Mouse (Mus musculus) ovary, postnatal 36 days (tissue): Measurements from ENCODE around the gene Hnrnph1.

ENCODE experiments used
- DNase-seq: peaks from one replicate; pipeline ENCODE4 v3.0.0; 2022; ENCODE audit warnings: low spot score, mixed read lengths

The Hnrnph1 gene

GRCm38 (mm10) chr11:50373086-50373485 lies 3.7 kb upstream of the Hnrnph1 start:
- no peak for DNase-seq

- peak; percentile 1 for DNase-seq
These were observed 3.2 kb upstream of the Hnrnph1 start for GRCm38 (mm10) chr11:50373621-50374020.

- DNase-seq, result peak; percentile 1
These were observed 2.3 kb upstream of the Hnrnph1 start for GRCm38 (mm10) chr11:50374286-50375015.

- DNase-seq, result no peak
These were observed 1.4 kb upstream of the Hnrnph1 start for GRCm38 (mm10) chr11:50375421-50375820.

GRCm38 (mm10) chr11:50376156-50376790 lies 517 bp upstream of the Hnrnph1 start:
- no peak for DNase-seq

- DNase-seq, result peak; percentile 88
These were observed 1.3 kb downstream of the Hnrnph1 start for GRCm38 (mm10) chr11:50377892-50378684.

GRCm38 (mm10) chr11:50379023-50379752 lies 2.4 kb downstream of the Hnrnph1 start:
- no peak for DNase-seq

GRCm38 (mm10) chr11:50381311-50381710 lies 4.5 kb downstream of the Hnrnph1 start:
- DNase-seq, result no peak

GRCm38 (mm10) chr11:50387167-50387679 lies 10.4 kb downstream of the Hnrnph1 start:
- DNase-seq, result no peak

GRCm38 (mm10) chr11:50387697-50388096 lies 10.9 kb downstream of the Hnrnph1 start:
- no peak for DNase-seq

GRCm38 (mm10) chr11:50388217-50388929 lies 11.6 kb downstream of the Hnrnph1 start:
- no peak for DNase-seq

GRCm38 (mm10) chr11:50389011-50389410 lies 12.2 kb downstream of the Hnrnph1 start:
- no peak for DNase-seq

GRCm38 (mm10) chr11:50389616-50390015 lies 12.8 kb downstream of the Hnrnph1 start:
- no peak for DNase-seq

- no peak for DNase-seq
These were observed 14.6 kb downstream of the Hnrnph1 start for GRCm38 (mm10) chr11:50391272-50391960.

- DNase-seq, result no peak
These were observed 16.5 kb downstream of the Hnrnph1 start for GRCm38 (mm10) chr11:50393306-50393705.

GRCm38 (mm10) chr11:50394731-50395130 lies 17.9 kb downstream of the Hnrnph1 start:
- no peak for DNase-seq

- no peak for DNase-seq
These were observed 20.0 kb downstream of the Hnrnph1 start for GRCm38 (mm10) chr11:50396766-50397307.

GRCm38 (mm10) chr11:50397316-50397715 lies 20.5 kb downstream of the Hnrnph1 start:
- no peak for DNase-seq

- DNase-seq, result no peak
These were observed 22.0 kb downstream of the Hnrnph1 start for GRCm38 (mm10) chr11:50398803-50399202.

- DNase-seq, result no peak
These were observed 25.7 kb downstream of the Hnrnph1 start for GRCm38 (mm10) chr11:50402481-50402880.
